8 mouse cellular contexts compared by ENCODE assay signal in genomic region chr5:30887858-30888336, GRCm38 (mm10). TPM values are rescaled to one million over a fixed set of nuclear protein-coding genes. Genes with fewer than 3 reads are reported as not detected.
DNase-seq lines count a peak whose midpoint lies in the region; ATAC-seq and TF ChIP-seq lines count a peak whose summit lies in the region.

No protein-coding gene starts in this region.

- peak overlapping the region; percentile 76 to 88 for H3K4me3 ChIP-seq in heart, embryonic 14.5 days (ENCODE audit: control insufficient read depth in 1 of 2, insufficient read depth in 1 of 2, low read depth in 1 of 2, low read length in 2 of 2)
- H3K4me3 ChIP-seq in liver, embryonic 13.5 days (replicated peaks): peak overlapping the region; percentile 81
- peak overlapping the region; percentile 81 for H3K4me3 ChIP-seq in stomach, postnatal 0 days (ENCODE audit: low read depth, low read length)

- ATAC-seq in CD4-positive, CD25-positive, alpha-beta regulatory T cell, adult 4 months: peak; percentile 50
- peak; percentile 84 for ATAC-seq in heart, embryonic 14.5 days (ENCODE audit: insufficient number of reproducible peaks, insufficient read depth, low FRiP score, low read depth)
- ATAC-seq in liver, embryonic 13.5 days (ENCODE audit: low read depth): peak; percentile 84
- ATAC-seq in stomach, postnatal 0 days (ENCODE audit: low FRiP score, low TSS enrichment): peak; percentile 89

- peak overlapping the region; percentile 86 for H3K9ac ChIP-seq in heart, embryonic 14.5 days (ENCODE audit: low read length)
- peak overlapping the region; percentile 83 for H3K9ac ChIP-seq in liver, embryonic 13.5 days
- H3K9ac ChIP-seq in stomach, postnatal 0 days (ENCODE audit: low read length): peak overlapping the region; percentile 78

- H3K27ac ChIP-seq in heart, embryonic 14.5 days (replicated peaks in 1 of 2; ENCODE audit: control insufficient read depth in 1 of 2, insufficient read depth in 1 of 2, low read depth in 2 of 2, low read length in 2 of 2): peak overlapping the region; percentile 94 to 96
- H3K27ac ChIP-seq in liver, embryonic 13.5 days: peak overlapping the region; percentile 92
- peak overlapping the region; percentile 97 for H3K27ac ChIP-seq in stomach, postnatal 0 days (replicated peaks)

- no peaks in the 10 kb centered on the region for H3K27me3 ChIP-seq in heart, embryonic 14.5 days (ENCODE audit: control insufficient read depth, insufficient read depth, low read length)
- H3K27me3 ChIP-seq in liver, embryonic 13.5 days: no peaks in the 10 kb centered on the region
- H3K27me3 ChIP-seq in stomach, postnatal 0 days (ENCODE audit: control insufficient read depth, insufficient read depth, low read length): no peaks in the 10 kb centered on the region

- H3K4me1 ChIP-seq in heart, embryonic 14.5 days (ENCODE audit: control insufficient read depth in 2 of 2, insufficient read depth in 2 of 2, low read length in 2 of 2): peaks cover 8 to 13% of the 10 kb centered on the region in 2 experiments
- peaks cover 37% of the 10 kb centered on the region for H3K4me1 ChIP-seq in liver, embryonic 13.5 days (replicated peaks)
- no peaks in the 10 kb centered on the region; the same call in 1 of the 2 replicates for H3K4me1 ChIP-seq in stomach, postnatal 0 days (replicated peaks; ENCODE audit: control insufficient read depth, insufficient read depth)

- DNase-seq in c-Kit-negative CD71-positive TER-119-positive erythroid progenitor cells, embryonic 14.5 days (ENCODE audit: low read depth, low spot score): peak; percentile 92
- DNase-seq in fibroblast of lung, adult 2 months (ENCODE audit: low read depth): peak; percentile 98
- peak; percentile 94 for DNase-seq in kidney, postnatal 14 days
- peak; percentile 93 for DNase-seq in liver, embryonic 13.5 days
- DNase-seq in neural tube, embryonic 10.5 days (ENCODE audit: extremely low spot score, low spot score): peak; percentile 98
- peak; percentile 95 for DNase-seq in stomach, postnatal 0 days (ENCODE audit: low spot score)

- peak overlapping the region; percentile 78 for H3K4me2 ChIP-seq in heart, embryonic 14.5 days (ENCODE audit: low read length)
- peak overlapping the region; percentile 91 for H3K4me2 ChIP-seq in liver, embryonic 13.5 days
- peak overlapping the region; percentile 94 for H3K4me2 ChIP-seq in stomach, postnatal 0 days (replicated peaks; ENCODE audit: low read depth)

- TF ChIP-seq CTCF in stomach, postnatal 0 days (IDR thresholded peaks at IDR 0.05; ENCODE audit: low read depth): no peak

- no peaks in the 10 kb centered on the region for H3K9me3 ChIP-seq in heart, embryonic 14.5 days (ENCODE audit: control insufficient read depth, low read length)
- no peaks in the 10 kb centered on the region for H3K9me3 ChIP-seq in liver, embryonic 13.5 days (replicated peaks)
- no peaks in the 10 kb centered on the region for H3K9me3 ChIP-seq in stomach, postnatal 0 days (ENCODE audit: control insufficient read depth, low read length)

- under 1% methylated on average over 28 of the region's 28 CpGs for WGBS in heart, embryonic 14.5 days
- under 1% methylated on average over 28 of the region's 28 CpGs for WGBS in liver, embryonic 13.5 days (ENCODE audit: insufficient replicate concordance)
- under 1% methylated on average over 28 of the region's 28 CpGs for WGBS in stomach, postnatal 0 days

- peaks cover 26% of the 10 kb centered on the region for H3K36me3 ChIP-seq in heart, embryonic 14.5 days (ENCODE audit: control insufficient read depth, insufficient read depth, low read length)
- H3K36me3 ChIP-seq in liver, embryonic 13.5 days: peaks cover 22% of the 10 kb centered on the region
- H3K36me3 ChIP-seq in stomach, postnatal 0 days (ENCODE audit: control insufficient read depth, insufficient read depth, low read length): peaks cover 9% of the 10 kb centered on the region; the same call in 1 of the 2 replicates

- peak; percentile 51 for TF ChIP-seq EP300 in stomach, postnatal 0 days (optimal IDR thresholded peaks at IDR 0.05)

RNA-seq across cellular contexts. Expression of gene Agbl5, which starts 0.6 kb away (rescaled TPM):
- polyA plus RNA-seq in CD4-positive, CD25-positive, alpha-beta regulatory T cell, adult 4 months (2017; shearing (Covaris generic)): 1 to 10 TPM; 4.4 to 5.5 TPM
- 10.5 and 10.8 TPM in 2 replicates for polyA plus RNA-seq in heart, embryonic 14.5 days (2014; fragmentation: Nextera tagmentation; extraction: Ambion mirVana)
- 4.3 and 5.3 TPM in 2 replicates for polyA plus RNA-seq in liver, embryonic 13.5 days (2015; fragmentation: Nextera tagmentation; extraction: Ambion mirVana)
- 6.9 and 9.1 TPM in 2 replicates for polyA plus RNA-seq in stomach, postnatal 0 days (2015; fragmentation: Nextera tagmentation; extraction: Ambion mirVana)

RNA-seq across cellular contexts. Expression of gene Ost4, which starts 19.7 kb away (rescaled TPM):
- polyA plus RNA-seq in CD4-positive, CD25-positive, alpha-beta regulatory T cell, adult 4 months (2017; shearing (Covaris generic)): 100 to 1,000 TPM; 200 to 285 TPM
- polyA plus RNA-seq in heart, embryonic 14.5 days (2014; fragmentation: Nextera tagmentation; extraction: Ambion mirVana): 437 and 480 TPM in 2 replicates
- 342 and 377 TPM in 2 replicates for polyA plus RNA-seq in liver, embryonic 13.5 days (2015; fragmentation: Nextera tagmentation; extraction: Ambion mirVana)
- 368 and 397 TPM in 2 replicates for polyA plus RNA-seq in stomach, postnatal 0 days (2015; fragmentation: Nextera tagmentation; extraction: Ambion mirVana)

RNA-seq across cellular contexts. Expression of gene Tmem214, which starts 20.1 kb away (rescaled TPM):
- 10 to 100 TPM; 28.4 to 41.1 TPM for polyA plus RNA-seq in CD4-positive, CD25-positive, alpha-beta regulatory T cell, adult 4 months (2017; shearing (Covaris generic))
- polyA plus RNA-seq in heart, embryonic 14.5 days (2014; fragmentation: Nextera tagmentation; extraction: Ambion mirVana): 43.7 and 48.6 TPM in 2 replicates
- polyA plus RNA-seq in liver, embryonic 13.5 days (2015; fragmentation: Nextera tagmentation; extraction: Ambion mirVana): 40.8 and 47.7 TPM in 2 replicates
- polyA plus RNA-seq in stomach, postnatal 0 days (2015; fragmentation: Nextera tagmentation; extraction: Ambion mirVana): 57.3 and 58.7 TPM in 2 replicates

RNA-seq across cellular contexts. Expression of gene Emilin1, which starts 25.3 kb away (rescaled TPM):
- polyA plus RNA-seq in CD4-positive, CD25-positive, alpha-beta regulatory T cell, adult 4 months (2017; shearing (Covaris generic)): under 1 TPM; 0.32 to 0.90 TPM
- 91.8 and 108 TPM in 2 replicates for polyA plus RNA-seq in heart, embryonic 14.5 days (2014; fragmentation: Nextera tagmentation; extraction: Ambion mirVana)
- 41.6 and 42.7 TPM in 2 replicates for polyA plus RNA-seq in liver, embryonic 13.5 days (2015; fragmentation: Nextera tagmentation; extraction: Ambion mirVana)
- polyA plus RNA-seq in stomach, postnatal 0 days (2015; fragmentation: Nextera tagmentation; extraction: Ambion mirVana): 85.6 and 97.0 TPM in 2 replicates

RNA-seq across cellular contexts. Expression of gene Khk, which starts 33.3 kb away (rescaled TPM):
- 10 to 100 TPM; 20.3 to 26.3 TPM for polyA plus RNA-seq in CD4-positive, CD25-positive, alpha-beta regulatory T cell, adult 4 months (2017; shearing (Covaris generic))
- polyA plus RNA-seq in heart, embryonic 14.5 days (2014; fragmentation: Nextera tagmentation; extraction: Ambion mirVana): 9.7 and 12.1 TPM in 2 replicates
- polyA plus RNA-seq in liver, embryonic 13.5 days (2015; fragmentation: Nextera tagmentation; extraction: Ambion mirVana): 33.9 and 37.6 TPM in 2 replicates
- 28.4 and 33.6 TPM in 2 replicates for polyA plus RNA-seq in stomach, postnatal 0 days (2015; fragmentation: Nextera tagmentation; extraction: Ambion mirVana)

Comparison
In these comparisons a context has a peak if more than half of its experiments do, and no peak if none do; other contexts are left out.
1. Peak in every context shown above with its lines: DNase-seq, ATAC-seq, H3K4me3 ChIP-seq and H3K27ac ChIP-seq.